Mouse (Mus musculus): ENCODE results near the gene Rabgap1l.

- TF ChIP-seq CTCF (IDR thresholded peaks at IDR 0.05; ENCODE audit: borderline replicate concordance, extremely low read depth, insufficient read depth, insufficient read length) (no peak), POLR2A (IDR thresholded peaks at IDR 0.05; ENCODE audit: borderline replicate concordance, extremely low read depth, insufficient read depth, insufficient read length, poor library complexity, severe bottlenecking) (no peak)
These were observed 546.2 kb downstream of the Rabgap1l start for GRCm38 (mm10) chr1:160246844-160247243.

Measured in brain, embryonic 14.5 days (tissue).